Mouse (Mus musculus): Measurements from ENCODE around the gene Itfg2. TPM values are rescaled to one million over a fixed set of nuclear protein-coding genes. Genes with fewer than 3 reads are reported as not detected.

The Itfg2 gene
- total RNA-seq, 2 experiments from 2014 or later = 29.7 to 30.7 TPM

Other genes starting within 250 kb of the Itfg2 start
- gene Tead4, start 124.1 kb downstream of the Itfg2 start, total RNA-seq (2021) = 1 to 10 TPM in 1 of 2 experiments, under 1 TPM in 1; 0.39 to 1.2 TPM
- 10 to 100 TPM; 14.3 to 21.9 TPM for gene Tulp3, start 69.1 kb downstream of the Itfg2 start, total RNA-seq (2021)
- gene Rhno1, start 62.0 kb downstream of the Itfg2 start, total RNA-seq (2021) = 10 to 100 TPM; 17.8 TPM
- 1 to 10 TPM; 1.2 TPM for gene Foxm1, start 62.0 kb downstream of the Itfg2 start, total RNA-seq (2021)
- gene Tex52, start 49.5 kb downstream of the Itfg2 start, total RNA-seq (2021) = 1 to 10 TPM; 1.1 TPM
- 1 to 10 TPM in 1 of 2 experiments, not detected in 1; 1.0 TPM for gene Gm44596, start 49.4 kb downstream of the Itfg2 start, total RNA-seq (2021)
- gene Nrip2, start 25.6 kb downstream of the Itfg2 start, total RNA-seq (2021) = 10 to 100 TPM in 1 of 2 experiments, 1 to 10 TPM in 1; 9.4 to 11.9 TPM
- gene Fkbp4, start 13.7 kb upstream of the Itfg2 start, total RNA-seq (2021) = 100 to 1,000 TPM; 115 to 118 TPM
- gene Pzp, start 101.8 kb upstream of the Itfg2 start, total RNA-seq (2021) = not detected
- gene A2ml1, start 156.7 kb upstream of the Itfg2 start, total RNA-seq (2021) = 10 to 100 TPM; 11.5 to 15.1 TPM
- gene Klrb1a, start 198.6 kb upstream of the Itfg2 start, total RNA-seq (2021) = not detected
- gene Clec2h, start 237.5 kb upstream of the Itfg2 start, total RNA-seq (2021) = not detected